Mouse (Mus musculus) mesoderm, embryonic 11.5 days (tissue): Measurements from ENCODE around the gene Timeless.
"Not testable (repeated sequence)": the region's sequence is repeated elsewhere in the genome, so short reads cannot be mapped to it uniquely, and the experiment has no call there.

Experiments used
- DNase-seq: peaks from one replicate; pipeline ENCODE4 v3.0.0-alpha.2; 2012; ENCODE audit warnings: low read depth, low spot score

Timeless gene

DNA sequence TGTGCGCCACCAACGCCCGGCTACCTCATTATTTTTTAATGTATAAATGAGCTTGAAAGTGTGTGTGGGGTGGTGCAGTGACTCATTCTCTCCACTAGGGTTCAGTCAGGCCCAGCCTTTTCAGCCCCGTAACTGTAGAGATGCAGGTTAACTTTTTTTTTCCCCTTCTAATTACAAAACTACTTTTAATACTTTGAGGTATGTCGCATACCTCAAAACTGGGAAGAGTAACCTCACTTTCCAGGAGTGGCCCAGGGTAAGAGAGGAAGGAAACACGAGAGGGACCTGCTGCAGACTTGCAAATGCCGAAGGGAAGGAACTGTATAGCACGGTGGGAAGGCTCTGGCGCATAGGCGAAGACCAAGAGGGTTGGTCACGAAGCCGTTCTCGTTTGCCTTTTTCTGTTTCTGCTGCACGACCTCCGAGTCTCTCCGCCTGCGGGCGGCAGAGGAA is 19.0 kb upstream of the Timeless start:
- peak; percentile 76 for DNase-seq

DNA sequence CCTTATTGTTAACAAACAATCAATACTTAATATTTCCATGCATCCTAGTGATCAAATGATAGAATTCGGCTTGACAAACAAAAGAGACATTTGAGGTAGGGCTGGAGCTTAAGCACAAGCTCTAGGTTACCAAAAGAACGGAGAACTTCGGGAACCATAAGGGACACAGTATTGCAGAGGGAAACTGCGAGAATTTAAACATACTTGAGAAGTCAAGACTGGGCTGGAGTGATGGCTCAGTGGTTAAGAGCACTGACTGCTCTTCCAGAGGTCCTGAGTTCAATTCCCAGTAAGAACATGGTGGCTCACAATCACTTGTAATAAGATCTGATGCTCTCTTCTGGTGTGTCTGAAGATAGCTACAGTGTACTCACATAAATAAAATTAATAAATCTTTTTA is 17.8 kb upstream of the Timeless start:
- DNase-seq: not testable (repeated sequence)

DNA sequence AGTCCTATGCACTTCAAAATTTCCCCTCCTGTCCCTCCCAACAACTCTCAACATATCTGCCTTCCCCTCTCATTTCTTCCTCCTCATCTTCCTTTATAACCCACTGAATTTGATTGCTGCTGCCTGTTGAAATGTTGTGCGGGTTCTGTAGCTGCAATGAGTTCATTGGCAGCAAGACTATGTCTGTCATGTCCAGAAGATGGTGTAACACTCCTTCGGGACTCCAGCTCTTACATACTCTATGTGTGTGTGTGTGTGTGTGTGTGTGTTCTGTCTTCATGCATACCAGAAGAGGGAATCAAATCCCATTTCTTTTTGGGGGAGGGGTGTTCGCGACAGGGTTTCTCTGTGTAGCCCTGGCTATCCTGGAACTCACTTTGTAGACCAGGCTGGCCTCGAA is 16.9 kb upstream of the Timeless start:
- no peak for DNase-seq

DNA sequence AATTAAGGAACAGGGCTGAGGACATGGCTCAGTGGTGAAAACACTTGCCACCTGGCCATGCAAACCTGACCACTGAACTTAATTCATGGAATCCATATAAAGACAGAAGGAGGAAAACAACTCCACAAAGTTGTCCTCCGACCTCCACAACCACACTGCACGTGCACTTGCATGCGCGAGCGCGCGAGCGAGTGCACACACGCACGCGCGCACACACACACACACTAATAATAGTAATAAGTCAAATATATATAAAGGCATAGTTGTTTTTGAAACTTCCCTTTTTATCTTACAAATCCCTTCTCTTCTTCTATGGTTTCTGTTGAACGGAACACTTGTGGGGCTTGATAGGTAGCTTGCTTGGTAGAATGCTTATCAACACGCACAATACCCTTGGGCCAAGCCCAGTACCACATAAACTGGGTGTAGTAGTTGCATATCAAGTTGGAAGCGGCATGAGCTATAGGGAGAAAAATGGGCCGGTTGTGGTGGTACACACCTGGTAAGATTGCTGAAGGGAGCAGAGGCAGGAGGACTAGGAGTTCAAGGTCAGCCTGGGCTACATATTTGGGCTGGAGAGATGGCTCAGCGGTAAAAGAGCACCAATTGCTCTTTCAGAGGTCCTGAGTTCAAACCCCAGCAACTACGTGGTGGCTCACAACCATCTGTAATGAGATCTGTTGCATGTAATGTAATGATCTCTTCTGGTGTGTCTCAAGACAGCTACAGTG is 13.3 kb upstream of the Timeless start:
- no peak for DNase-seq

DNA sequence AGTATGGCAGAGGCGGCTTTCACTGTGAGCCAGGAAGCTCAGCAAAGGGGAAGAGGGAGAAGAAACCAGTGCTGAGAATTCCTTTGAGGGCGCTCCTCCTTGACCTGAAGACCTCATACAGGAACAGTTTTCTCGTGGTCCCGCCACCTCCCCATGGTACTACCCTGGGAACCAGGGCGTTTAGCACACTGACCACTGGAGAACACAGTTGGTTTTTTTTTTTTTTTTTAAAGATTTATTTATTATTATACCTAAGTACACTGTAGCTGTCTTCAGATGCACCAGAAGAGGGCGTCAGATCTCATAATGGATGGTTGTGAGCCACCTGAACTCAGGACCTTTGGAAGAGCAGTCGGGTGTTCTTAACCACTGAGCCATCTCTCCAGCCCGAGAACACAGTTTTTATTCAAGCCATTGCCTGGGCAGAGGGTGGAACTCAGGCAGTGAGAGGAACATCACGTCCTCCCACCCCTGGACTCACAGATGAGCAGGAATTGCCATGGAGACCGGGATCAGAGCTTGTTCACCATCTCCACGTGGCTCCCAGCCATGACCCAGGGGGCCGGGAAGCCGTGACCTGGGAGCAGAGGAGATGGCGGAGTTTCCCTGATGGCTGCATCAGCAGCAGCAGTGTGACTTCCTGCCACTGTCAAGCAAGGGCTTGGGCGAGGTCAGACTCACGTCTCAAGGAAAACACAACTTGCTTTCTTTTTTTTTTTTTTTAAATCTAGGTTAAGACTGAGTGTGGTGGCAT is 10.2 kb upstream of the Timeless start:
- no peak for DNase-seq

DNA sequence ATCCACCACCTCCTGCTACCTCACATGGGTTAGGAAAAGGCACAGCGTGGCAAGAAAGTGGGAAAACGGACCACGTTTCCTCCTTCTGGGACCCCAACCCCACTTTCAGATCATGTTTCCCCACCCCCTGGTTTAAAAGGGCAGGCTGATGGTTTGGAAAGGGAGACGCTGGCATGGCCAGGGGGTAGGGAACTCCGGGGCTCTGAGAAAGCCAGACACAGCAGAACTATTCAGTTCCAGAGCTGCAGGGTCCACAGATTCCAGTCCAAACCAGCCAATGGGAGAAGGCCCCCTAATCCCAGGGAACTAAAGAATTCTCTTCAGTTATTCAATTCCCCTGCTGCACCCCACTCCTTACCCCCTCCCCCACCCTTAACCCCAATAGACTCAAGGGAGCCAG is 6.8 kb upstream of the Timeless start:
- DNase-seq: no peak

DNA sequence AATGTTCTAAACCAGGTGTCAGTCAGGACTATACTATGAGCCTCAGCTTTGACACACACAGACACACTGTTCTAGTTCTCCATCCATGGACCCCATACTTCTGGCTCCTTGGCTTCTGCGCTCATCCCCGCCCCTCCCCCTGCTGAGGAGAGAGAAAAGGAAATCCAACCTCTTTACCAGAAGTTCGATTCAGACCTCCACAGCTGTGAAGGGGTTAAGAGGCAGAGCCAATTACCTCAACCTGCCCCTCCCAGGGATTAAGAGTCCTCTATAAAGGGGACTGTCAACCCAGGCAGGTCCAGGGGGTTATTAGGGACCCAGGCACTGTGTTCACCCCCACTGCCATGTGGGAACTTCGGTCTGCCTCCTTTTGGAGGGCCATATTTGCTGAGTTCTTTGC is 6.3 kb upstream of the Timeless start, which contains the start of gene Mip:
Gene Mip, plus strand, starts transcription at position 301 of the 400 bp plus-strand sequence.
- no peak for DNase-seq

DNA sequence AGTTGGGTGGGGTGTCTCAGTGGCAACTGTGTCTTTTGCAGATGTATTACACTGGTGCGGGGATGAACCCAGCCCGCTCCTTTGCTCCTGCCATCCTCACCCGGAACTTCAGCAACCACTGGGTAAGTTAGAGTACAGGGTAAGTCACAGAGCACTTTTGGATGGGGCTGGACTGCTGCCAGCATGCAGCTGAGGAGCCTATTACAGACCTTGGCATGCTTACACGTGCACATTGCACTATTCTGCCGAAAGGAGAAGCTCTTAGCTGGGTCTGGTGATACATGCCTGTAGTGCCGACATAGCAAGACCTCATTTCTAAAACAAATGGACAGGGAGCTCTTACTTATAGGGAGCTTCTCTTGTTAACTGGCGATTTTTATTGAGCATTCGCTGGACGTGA is 4.3 kb upstream of the Timeless start:
- no peak for DNase-seq

DNA sequence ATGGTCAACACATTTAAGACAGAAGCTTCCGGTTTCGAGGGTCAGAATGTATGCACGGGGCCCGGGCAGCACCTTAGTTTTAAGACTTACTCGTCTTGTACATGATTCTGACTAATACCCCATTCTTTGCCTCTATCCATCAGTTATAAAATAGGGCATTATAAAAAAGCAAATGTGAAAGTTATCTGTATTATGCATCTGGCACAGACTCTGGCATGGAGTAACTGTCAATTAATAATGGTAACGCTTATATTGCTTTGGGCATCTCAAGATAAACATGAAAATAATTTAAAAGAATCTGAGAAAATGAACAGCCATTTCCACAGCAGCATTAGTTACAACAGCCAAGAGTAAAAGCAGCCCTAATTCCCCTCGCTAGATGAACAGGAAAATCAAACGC is 3.9 kb upstream of the Timeless start:
- no peak for DNase-seq

DNA sequence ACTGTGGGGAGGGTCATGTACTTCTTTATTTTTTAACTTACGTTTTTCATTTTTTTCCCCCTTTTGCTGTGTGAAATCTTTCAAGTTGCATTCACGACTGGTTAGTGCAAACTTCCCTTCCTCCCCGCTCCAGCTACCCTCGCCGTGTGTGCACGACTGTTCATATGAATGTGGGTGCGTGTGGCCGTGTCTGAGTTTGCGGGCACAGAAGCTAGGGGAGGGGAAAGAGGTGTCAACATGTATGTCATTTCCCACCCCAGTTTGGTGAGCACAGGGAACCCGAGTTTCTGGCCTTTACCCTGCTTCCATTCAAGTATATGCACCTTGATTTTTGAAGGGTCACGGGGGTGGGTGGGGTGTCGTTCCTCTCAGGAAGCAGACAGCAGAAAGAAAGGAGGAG is 1.3 kb upstream of the Timeless start:
- no peak for DNase-seq

DNA sequence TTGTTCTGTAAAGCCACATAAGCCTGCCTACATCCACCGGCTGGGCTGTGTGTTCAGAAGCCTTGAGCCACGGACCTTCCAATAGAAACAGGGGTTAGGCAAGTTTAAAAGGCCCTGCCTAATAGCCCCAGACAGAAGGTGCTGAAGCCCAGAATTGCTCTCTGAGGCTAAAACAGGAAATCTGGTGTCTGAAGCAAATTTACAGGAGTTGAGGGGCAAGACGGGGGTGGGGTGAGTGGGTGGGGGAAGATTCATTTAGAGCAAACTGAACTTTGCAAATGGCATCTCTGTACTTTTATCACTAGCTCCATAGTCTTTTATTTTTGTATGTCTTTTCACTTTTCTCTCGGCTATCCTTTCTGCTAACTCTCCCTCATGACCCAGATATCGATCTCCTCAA is 719 bp upstream of the Timeless start:
- DNase-seq: no peak

DNA sequence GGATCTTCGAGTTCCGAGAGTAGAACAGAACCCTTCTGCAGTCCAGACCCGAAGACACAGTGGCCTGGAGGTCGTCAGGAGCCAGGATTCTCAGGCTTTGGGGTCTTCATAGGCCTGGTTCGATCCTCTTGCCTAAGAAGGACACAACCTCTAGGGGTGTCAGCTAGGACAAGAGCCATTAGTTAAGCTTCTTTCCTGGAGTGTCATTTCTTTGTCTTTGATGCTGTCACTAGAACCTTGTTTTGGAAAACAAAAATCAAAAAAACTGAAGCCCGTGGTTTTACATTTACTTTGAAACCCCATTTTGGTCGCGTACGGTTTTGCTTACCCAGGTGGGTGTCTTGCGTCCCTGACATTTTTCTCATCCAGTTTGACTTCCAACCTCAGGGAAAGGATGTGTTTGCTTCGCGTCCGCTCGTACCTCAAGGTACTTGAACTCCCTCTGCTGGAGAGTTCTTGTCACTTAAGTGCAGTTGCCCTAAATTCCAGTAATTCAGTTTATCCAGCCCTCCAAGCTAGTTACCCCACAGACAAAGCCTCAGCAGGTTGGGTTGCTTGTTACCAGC is 638 bp downstream of the Timeless start:
- peak; percentile 85 for DNase-seq

DNA sequence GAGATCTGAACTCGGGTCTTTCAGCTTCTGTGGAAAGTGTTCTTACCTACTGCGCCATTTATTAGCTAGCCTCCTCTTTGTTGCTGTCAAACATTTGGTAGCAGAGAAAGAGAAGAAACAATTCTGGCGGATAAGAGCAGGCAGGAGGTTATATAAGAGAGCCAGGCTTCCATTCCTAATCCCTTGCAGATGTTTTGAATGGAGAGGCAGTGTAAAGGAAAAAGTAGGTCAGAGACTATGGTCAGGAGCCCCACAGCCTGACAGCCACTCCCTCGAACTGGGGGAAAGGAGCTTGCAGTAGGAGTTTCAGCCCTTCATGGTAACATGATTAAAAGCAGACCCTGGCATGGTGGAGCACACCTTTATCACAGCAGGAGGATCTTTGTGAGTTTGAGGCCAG is 4.5 kb downstream of the Timeless start:
- DNase-seq: no peak

DNA sequence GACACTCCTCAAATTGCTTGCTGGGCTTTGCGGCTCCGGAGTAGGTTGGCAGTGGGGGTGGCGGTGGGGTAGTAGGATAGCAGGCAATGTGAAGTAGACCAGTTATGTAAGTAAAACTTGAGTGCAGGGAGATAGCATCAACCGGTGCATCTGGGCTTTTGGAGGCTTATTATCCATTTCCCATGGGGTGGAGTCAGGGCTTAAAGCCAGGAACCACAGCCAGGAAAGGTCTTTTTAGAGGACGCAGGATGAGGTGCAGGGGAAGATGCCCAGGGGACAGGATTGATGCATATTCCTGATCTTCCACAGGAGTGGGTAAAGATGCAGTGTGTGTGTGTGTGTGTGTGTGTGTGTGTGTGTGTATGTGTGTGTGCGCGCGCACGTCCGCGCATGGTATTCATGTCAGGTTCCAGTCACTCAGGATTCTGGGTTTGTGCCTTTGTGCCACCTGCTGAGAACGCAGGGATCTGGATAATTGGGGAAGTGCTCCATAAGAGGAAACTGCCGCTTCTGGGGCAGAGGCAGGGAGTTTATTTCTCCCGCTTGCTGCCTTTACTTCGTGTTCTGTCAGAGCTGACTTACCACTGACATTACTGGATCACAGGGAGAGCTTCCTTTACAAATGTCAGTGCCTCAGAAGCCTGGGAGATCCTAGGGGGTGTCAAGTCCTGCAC is 6.1 kb downstream of the Timeless start:
- DNase-seq: no peak

DNA sequence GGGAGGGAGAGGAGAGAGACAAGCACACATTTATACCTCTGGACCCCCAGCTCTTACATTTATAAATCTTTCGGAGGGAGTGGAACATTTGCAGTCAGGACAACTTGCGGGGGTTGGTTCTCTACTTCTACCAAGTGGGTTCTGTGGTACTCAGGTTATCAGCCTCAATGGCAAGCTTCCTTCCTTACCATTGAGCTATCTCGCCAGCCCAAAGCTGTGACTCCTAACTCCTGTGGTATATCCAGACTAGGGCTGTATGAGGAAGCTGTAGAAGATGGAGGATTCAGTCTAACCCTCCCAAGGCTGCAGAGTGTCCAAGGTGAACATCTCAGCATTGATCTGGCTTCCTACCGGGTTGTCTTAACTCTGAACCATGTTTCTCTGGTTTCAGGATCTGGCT is 7.3 kb downstream of the Timeless start:
- DNase-seq: no peak

DNA sequence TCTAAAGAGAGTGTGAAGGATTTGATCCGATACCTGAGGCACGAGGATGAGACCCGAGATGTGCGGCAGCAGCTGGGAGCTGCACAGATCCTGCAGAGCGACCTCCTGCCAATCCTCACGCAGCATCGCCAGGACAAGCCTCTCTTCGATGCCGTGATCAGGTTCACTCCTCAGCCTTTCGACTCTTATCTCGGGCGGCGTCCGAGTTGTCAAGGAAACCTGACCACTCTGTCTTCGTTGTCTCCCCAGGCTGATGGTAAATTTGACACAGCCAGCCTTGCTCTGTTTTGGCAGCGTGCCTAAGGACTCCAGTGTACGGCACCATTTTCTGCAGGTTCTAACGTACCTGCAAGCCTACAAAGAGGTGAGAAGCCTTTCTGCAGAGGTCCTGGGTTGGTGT is 8.3 kb downstream of the Timeless start:
- DNase-seq: no peak

DNA sequence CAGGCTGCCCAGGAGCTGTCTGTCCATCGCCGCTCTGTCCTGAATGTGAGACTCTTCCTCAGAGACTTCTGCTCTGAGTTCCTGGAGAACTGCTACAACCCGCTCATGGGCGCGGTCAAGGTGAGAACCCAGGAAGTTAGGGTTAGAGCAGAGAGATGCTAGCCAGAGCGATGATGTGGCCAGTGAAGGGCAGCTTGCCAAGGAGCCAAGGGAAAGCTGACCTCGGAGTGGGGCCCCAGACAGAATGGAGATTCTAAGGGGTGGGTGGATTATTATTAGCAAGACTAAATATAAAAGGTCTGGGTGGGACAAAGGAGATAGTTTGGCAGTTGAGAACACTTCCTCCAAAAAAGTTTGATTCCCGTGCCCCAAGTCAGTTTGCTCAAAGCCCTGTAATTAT is 11.4 kb downstream of the Timeless start:
- DNase-seq: no peak

DNA sequence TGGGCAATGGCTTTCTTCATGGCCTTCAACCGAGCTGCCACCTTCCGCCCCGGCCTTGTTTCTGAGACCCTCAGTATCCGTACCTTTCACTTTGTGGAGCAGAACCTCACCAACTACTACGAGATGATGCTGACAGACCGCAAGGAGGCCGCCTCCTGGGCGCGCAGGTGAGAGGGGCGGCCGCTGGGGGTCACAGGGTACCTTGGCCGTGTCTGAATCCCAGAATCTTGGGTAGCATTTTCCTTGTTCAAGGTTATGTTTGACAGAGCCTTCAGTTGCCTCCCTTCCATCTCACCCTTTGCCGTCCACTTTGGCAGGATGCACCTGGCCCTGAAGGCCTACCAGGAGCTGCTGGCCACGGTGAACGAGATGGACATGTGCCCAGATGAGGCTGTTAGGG is 12.3 kb downstream of the Timeless start:
- no peak for DNase-seq

DNA sequence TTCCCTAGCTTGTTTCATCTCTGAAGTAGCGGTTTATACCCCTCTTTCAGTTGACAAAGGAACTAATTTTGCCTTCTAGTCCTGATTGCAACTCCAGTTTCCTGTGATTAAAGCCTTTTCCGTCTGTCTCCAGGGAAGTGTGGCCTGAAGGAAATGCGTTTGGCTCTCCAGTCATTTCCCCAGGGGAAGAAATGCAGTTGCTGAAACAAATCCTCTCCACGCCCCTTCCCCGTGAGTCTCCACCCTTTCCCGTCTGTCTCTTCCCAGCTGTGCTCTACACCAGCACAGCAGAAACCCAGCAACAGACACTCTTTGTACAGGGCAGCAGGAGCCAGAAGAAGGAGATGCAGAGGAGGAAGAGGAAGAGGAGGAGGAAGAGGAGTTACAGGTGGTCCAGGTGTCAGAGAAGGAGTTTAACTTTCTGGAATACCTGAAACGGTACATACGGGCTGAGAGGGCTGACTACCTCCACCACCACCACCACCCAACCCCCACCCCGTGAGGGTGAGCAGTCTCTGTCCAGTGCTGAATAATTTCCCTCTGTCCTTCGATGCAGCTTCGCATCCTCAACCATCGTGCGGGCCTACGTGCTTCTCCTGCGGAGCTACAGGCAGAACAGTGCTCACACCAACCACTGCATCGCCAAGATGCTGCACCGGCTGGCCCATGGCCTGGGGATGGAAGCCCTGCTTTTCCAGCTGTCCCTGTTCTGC is 15.3 kb downstream of the Timeless start:
- no peak for DNase-seq

DNA sequence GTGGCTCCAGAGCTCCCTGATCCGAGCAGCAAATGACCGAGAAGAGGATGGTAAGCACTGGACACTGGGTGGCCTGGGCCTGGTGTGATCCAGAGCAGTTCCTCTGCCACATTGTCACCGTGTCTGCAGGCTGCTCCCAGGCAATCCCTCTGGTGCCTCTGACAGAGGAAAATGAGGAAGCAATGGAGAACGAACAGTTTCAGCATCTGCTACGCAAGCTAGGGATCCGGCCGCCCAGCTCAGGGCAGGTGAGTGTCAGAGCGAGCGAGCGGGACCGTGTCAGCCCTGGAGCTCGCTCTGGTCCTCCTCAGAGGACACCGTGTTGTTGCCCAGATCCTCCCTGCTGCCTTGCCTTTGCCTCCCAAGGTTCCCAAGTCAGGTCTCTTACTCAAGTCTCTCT is 18.7 kb downstream of the Timeless start:
- DNase-seq: no peak

DNA sequence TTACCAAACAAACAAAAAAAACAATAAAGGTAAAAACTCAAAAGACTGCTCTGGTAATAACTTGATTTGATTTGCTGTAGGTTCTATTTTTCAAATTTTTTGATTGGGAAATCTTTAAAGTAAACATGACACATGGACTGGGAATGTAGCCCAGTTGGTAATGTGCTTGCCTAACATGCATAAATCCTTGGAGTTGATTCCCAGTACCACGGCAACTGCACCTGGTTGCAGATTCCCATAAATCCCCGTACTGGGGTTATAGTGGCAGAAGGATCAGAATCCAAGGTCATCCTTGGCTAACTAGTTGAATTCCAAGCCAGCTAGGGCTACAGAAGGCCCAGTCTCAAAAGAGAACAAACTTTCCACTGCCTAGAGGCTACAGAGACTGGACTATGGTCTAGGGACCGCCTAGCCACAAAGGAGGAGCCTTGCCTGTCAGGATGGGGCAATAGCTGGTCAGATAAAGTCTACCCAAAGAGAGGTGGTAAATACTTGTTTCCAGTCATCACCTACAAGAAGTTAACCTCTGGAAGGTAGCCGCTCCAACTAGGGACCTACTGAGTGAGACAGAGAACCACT is 21.9 kb downstream of the Timeless start, which contains the start of gene Apon:
Gene Apon, plus strand, starts transcription at position 420 of the 579 bp plus-strand sequence.
- no peak for DNase-seq
